Mouse (Mus musculus): ENCODE results near the gene Hipk2. TPM values are rescaled to one million over a fixed set of nuclear protein-coding genes. Genes with fewer than 3 reads are reported as not detected.
A peak's percentile ranks its signal among the peaks of the same experiment; 100 is the strongest.

Hipk2 gene
- polyA plus RNA-seq, 1 experiment from 2014 or later: 9.4 TPM

- no peak overlapping the region for H3K27ac ChIP-seq (ENCODE audit: low read length)
- no peak for ATAC-seq (replicated peaks; ENCODE audit: extremely low read depth, insufficient read depth, low FRiP score)
- H3K9ac ChIP-seq (ENCODE audit: low read length): no peak overlapping the region
- H3K4me3 ChIP-seq (ENCODE audit: low read length): no peak overlapping the region
- H3K4me1 ChIP-seq (ENCODE audit: control insufficient read depth, insufficient read depth, low read length): peaks cover 6% of the 10 kb centered on the region; the same call in 1 of the 2 replicates
- H3K4me2 ChIP-seq (ENCODE audit: low read depth, low read length): no peak overlapping the region
- WGBS: 92% methylated on average over 4 of the region's 4 CpGs
- H3K36me3 ChIP-seq (ENCODE audit: control insufficient read depth, insufficient read depth): peaks cover 9% of the 10 kb centered on the region
- no peaks in the 10 kb centered on the region for H3K27me3 ChIP-seq (ENCODE audit: control insufficient read depth, insufficient read depth, low read length)
- H3K9me3 ChIP-seq (replicated peaks; ENCODE audit: control insufficient read depth, low read length): no peaks in the 10 kb centered on the region
These were observed 52.8 kb downstream of the Hipk2 start for GRCm38 (mm10) chr6:38823164-38823563.

- no peak overlapping the region for H3K9ac ChIP-seq (ENCODE audit: low read length)
These were observed 54.3 kb downstream of the Hipk2 start for GRCm38 (mm10) chr6:38821686-38822085.

DNA sequence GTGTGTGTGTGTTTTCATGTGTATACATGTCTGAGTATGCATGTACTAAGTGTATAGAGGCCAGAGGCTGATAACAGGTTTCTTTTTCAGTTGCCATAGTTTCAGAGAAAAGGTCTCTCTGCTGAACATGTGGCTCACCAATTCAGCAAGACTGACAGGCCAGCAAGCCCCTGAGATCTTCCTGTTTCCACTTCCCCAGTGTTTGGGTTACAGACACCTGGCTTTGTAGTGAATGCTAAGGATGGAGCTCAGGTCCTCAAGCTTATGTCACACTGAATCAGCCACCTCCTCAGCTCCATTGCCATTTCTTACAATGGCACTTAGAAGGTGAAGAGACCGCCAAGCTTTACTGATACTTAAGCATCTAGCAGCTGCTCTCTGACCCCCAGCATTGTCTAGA, 55.1 kb downstream of the Hipk2 start:
- no peak for ATAC-seq (replicated peaks; ENCODE audit: extremely low read depth, insufficient read depth, low FRiP score)
- no peaks in the 10 kb centered on the region for H3K27me3 ChIP-seq (ENCODE audit: control insufficient read depth, insufficient read depth, low read length)
- H3K4me1 ChIP-seq (ENCODE audit: control insufficient read depth, insufficient read depth, low read length): peaks cover 15% of the 10 kb centered on the region
- no peak overlapping the region for H3K4me2 ChIP-seq (ENCODE audit: low read depth, low read length)
- H3K36me3 ChIP-seq (ENCODE audit: control insufficient read depth, insufficient read depth): peaks cover 16% of the 10 kb centered on the region
- H3K4me3 ChIP-seq (ENCODE audit: low read length): no peak overlapping the region
- no peak overlapping the region for H3K9ac ChIP-seq (ENCODE audit: low read length)
- no peak overlapping the region for H3K27ac ChIP-seq (ENCODE audit: low read length)
- H3K9me3 ChIP-seq (replicated peaks; ENCODE audit: control insufficient read depth, low read length): no peaks in the 10 kb centered on the region
- 91% methylated on average over 1 of the region's 1 CpGs for WGBS

More at GRCm38 (mm10) chr6:38821686-38822085, 54.3 kb downstream of the Hipk2 start:
- Histone ChIP-seq H3K4me2 (ENCODE audit: low read depth, low read length) (no peak overlapping the region), H3K36me3 (ENCODE audit: control insufficient read depth, insufficient read depth) (peaks cover 16% of the 10 kb centered on the region), H3K27ac (ENCODE audit: low read length) (no peak overlapping the region), H3K27me3 (ENCODE audit: control insufficient read depth, insufficient read depth, low read length) (no peaks in the 10 kb centered on the region), H3K4me1 (ENCODE audit: control insufficient read depth, insufficient read depth, low read length) (peaks cover 7% of the 10 kb centered on the region; the same call in 1 of the 2 replicates), H3K9me3 (replicated peaks; ENCODE audit: control insufficient read depth, low read length) (no peaks in the 10 kb centered on the region), H3K4me3 (ENCODE audit: low read length) (no peak overlapping the region)
- WGBS: 43% methylated on average over 2 of the region's 2 CpGs
- ATAC-seq (replicated peaks; ENCODE audit: extremely low read depth, insufficient read depth, low FRiP score): no peak

DNA sequence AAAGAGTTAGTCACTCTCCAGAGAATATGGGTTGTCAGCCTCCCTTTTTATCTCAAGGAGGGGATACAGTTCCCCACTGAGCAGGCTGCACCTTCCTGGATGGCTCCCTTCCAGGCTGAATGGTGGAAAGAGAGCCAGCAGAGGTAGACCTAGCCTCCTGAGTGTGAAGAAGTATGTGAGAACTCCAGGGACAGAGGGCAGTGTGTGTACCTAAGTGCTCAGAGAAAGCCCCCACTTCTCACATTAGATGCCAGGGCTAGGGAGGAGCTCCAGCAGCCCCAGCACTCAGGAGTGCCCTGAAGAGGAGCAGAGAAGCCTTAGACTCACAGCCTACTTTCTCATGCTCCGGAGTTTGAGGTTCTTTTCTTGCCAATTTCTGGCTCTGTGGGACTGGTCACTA, 59.7 kb downstream of the Hipk2 start:
- Histone ChIP-seq H3K9ac (ENCODE audit: low read length) (no peak overlapping the region), H3K9me3 (replicated peaks; ENCODE audit: control insufficient read depth, low read length) (no peaks in the 10 kb centered on the region), H3K4me3 (ENCODE audit: low read length) (no peak overlapping the region), H3K4me2 (ENCODE audit: low read depth, low read length) (no peak overlapping the region), H3K4me1 (ENCODE audit: control insufficient read depth, insufficient read depth, low read length) (peaks cover 29% of the 10 kb centered on the region), H3K36me3 (ENCODE audit: control insufficient read depth, insufficient read depth) (peaks cover 16% of the 10 kb centered on the region), H3K27ac (ENCODE audit: low read length) (0 out of 2 replicates have a peak overlapping the region, but pooled peaks have one; percentile 29), H3K27me3 (ENCODE audit: control insufficient read depth, insufficient read depth, low read length) (no peaks in the 10 kb centered on the region)
- WGBS: 82% methylated on average over 1 of the region's 1 CpGs
- no peak for ATAC-seq (replicated peaks; ENCODE audit: extremely low read depth, insufficient read depth, low FRiP score)

GRCm38 (mm10) chr6:38815582-38815981, 60.4 kb downstream of the Hipk2 start:
- Histone ChIP-seq H3K27me3 (ENCODE audit: control insufficient read depth, insufficient read depth, low read length) (no peaks in the 10 kb centered on the region), H3K36me3 (ENCODE audit: control insufficient read depth, insufficient read depth) (peaks cover 16% of the 10 kb centered on the region), H3K4me2 (ENCODE audit: low read depth, low read length) (no peak overlapping the region), H3K9me3 (replicated peaks; ENCODE audit: control insufficient read depth, low read length) (no peaks in the 10 kb centered on the region), H3K27ac (ENCODE audit: low read length) (no peak overlapping the region), H3K4me1 (ENCODE audit: control insufficient read depth, insufficient read depth, low read length) (peaks cover 34% of the 10 kb centered on the region), H3K9ac (ENCODE audit: low read length) (no peak overlapping the region), H3K4me3 (ENCODE audit: low read length) (no peak overlapping the region)
- ATAC-seq (replicated peaks; ENCODE audit: extremely low read depth, insufficient read depth, low FRiP score): no peak
- 75% methylated on average over 2 of the region's 2 CpGs for WGBS

- H3K36me3 ChIP-seq (ENCODE audit: control insufficient read depth, insufficient read depth): peaks cover 16% of the 10 kb centered on the region
- 73% methylated on average over 2 of the region's 2 CpGs for WGBS
- peaks cover 42% of the 10 kb centered on the region for H3K4me1 ChIP-seq (ENCODE audit: control insufficient read depth, insufficient read depth, low read length)
- H3K9me3 ChIP-seq (replicated peaks; ENCODE audit: control insufficient read depth, low read length): no peaks in the 10 kb centered on the region
- ATAC-seq (replicated peaks; ENCODE audit: extremely low read depth, insufficient read depth, low FRiP score): no peak
- H3K27ac ChIP-seq (ENCODE audit: low read length): no peak overlapping the region
- H3K4me3 ChIP-seq (ENCODE audit: low read length): no peak overlapping the region
- H3K4me2 ChIP-seq (ENCODE audit: low read depth, low read length): no peak overlapping the region
- no peaks in the 10 kb centered on the region for H3K27me3 ChIP-seq (ENCODE audit: control insufficient read depth, insufficient read depth, low read length)
- no peak overlapping the region for H3K9ac ChIP-seq (ENCODE audit: low read length)
These were observed 61.3 kb downstream of the Hipk2 start for GRCm38 (mm10) chr6:38814690-38815089.

DNA sequence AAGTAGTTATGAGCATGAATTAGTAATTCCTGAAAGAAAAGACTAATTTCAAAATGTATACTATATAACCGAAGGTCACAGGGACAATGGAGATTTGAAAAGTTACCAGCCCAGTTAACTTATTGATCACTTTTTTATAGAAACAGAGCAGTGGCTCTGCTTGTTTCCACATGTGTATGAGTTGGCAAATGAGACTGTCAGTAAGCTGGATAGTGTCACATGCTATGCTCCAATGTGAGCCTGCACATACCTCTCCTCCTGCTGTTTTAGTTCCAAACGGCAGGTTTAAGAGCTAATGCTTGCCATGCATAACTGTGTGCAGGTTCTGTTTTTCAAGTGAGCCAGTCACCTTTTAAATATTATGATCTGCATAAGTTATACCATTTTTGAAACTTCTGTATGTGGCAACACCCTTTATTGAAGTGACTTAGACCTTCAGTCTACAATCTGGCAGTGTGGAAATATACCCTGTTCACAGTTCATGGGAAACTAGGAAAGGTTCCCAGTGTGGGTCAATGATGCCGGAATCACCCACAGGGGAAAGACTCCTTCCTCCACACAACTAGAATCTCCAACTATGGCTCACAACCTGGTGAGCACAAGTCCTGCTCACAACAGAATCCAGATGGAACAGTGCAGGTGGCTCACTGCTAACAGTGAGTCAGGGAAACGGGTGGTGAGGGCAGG, 64.4 kb downstream of the Hipk2 start:
- no peak overlapping the region for H3K4me3 ChIP-seq (ENCODE audit: low read length)
- H3K9me3 ChIP-seq (replicated peaks; ENCODE audit: control insufficient read depth, low read length): no peaks in the 10 kb centered on the region
- H3K27me3 ChIP-seq (ENCODE audit: control insufficient read depth, insufficient read depth, low read length): no peaks in the 10 kb centered on the region
- H3K27ac ChIP-seq (ENCODE audit: low read length): no peak overlapping the region
- H3K4me2 ChIP-seq (ENCODE audit: low read depth, low read length): no peak overlapping the region
- WGBS: 74% methylated on average over 4 of the region's 4 CpGs
- H3K4me1 ChIP-seq (ENCODE audit: control insufficient read depth, insufficient read depth, low read length): peaks cover 62% of the 10 kb centered on the region
- ATAC-seq (replicated peaks; ENCODE audit: extremely low read depth, insufficient read depth, low FRiP score): no peak
- H3K36me3 ChIP-seq (ENCODE audit: control insufficient read depth, insufficient read depth): no peaks in the 10 kb centered on the region
- no peak overlapping the region; the same call in 1 of the 2 replicates for H3K9ac ChIP-seq (ENCODE audit: low read length)

- no peaks in the 10 kb centered on the region for H3K9me3 ChIP-seq (replicated peaks; ENCODE audit: control insufficient read depth, low read length)
- H3K4me3 ChIP-seq (ENCODE audit: low read length): no peak overlapping the region
- no peaks in the 10 kb centered on the region for H3K27me3 ChIP-seq (ENCODE audit: control insufficient read depth, insufficient read depth, low read length)
- H3K4me1 ChIP-seq (ENCODE audit: control insufficient read depth, insufficient read depth, low read length): peaks cover 54% of the 10 kb centered on the region
- 18% methylated on average over 2 of the region's 2 CpGs for WGBS
- no peak for ATAC-seq (replicated peaks; ENCODE audit: extremely low read depth, insufficient read depth, low FRiP score)
- no peaks in the 10 kb centered on the region for H3K36me3 ChIP-seq (ENCODE audit: control insufficient read depth, insufficient read depth)
- H3K9ac ChIP-seq (ENCODE audit: low read length): peak overlapping the region; percentile 16; the same call in 1 of the 2 replicates
- peak overlapping the region; percentile 57 for H3K27ac ChIP-seq (ENCODE audit: low read length)
- H3K4me2 ChIP-seq (ENCODE audit: low read depth, low read length): peak overlapping the region; percentile 10
These were observed 65.9 kb downstream of the Hipk2 start for GRCm38 (mm10) chr6:38810121-38810475.

DNA sequence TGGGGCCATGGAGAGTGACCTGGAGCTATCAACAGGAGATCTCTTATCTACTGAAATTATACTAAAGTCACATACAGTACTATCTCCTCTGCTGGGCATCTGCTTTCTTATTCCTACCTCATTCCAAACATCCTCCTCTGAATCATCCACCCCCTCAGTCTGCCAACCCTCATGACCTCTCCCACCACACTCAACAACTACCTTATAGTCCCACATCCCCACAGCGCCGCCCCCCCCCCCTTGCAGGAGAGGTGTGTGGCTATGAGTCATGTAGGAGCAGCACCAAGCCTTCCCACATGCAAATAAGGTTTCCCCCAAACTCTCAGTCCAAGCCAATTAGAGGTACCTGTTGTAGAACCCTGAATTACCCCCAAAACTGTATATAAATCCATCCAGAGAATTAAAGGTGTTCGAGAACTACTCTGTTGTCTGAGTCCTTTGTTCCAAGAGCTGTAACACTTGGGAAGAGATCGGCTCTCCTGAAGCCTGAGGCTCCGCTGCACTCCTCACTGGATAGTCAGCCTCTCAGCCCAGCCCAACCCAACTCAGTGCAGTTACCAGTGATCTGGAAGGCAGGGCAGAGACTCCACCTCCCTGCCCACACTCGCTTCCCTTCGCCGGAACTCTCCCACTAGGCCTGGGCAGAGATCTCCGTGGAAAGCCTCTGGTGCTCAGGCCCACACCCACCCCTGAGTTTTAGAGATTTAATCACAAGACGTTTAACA, 66.4 kb downstream of the Hipk2 start:
- Histone ChIP-seq H3K4me2 (ENCODE audit: low read depth, low read length) (peak overlapping the region; percentile 10), H3K36me3 (ENCODE audit: control insufficient read depth, insufficient read depth) (no peaks in the 10 kb centered on the region), H3K27me3 (ENCODE audit: control insufficient read depth, insufficient read depth, low read length) (no peaks in the 10 kb centered on the region), H3K9me3 (replicated peaks; ENCODE audit: control insufficient read depth, low read length) (no peaks in the 10 kb centered on the region), H3K4me3 (ENCODE audit: low read length) (no peak overlapping the region), H3K4me1 (ENCODE audit: control insufficient read depth, insufficient read depth, low read length) (peaks cover 49% of the 10 kb centered on the region), H3K27ac (ENCODE audit: low read length) (peak overlapping the region; percentile 57), H3K9ac (ENCODE audit: low read length) (peak overlapping the region; percentile 16; the same call in 1 of the 2 replicates)
- 34% methylated on average over 10 of the region's 10 CpGs for WGBS
- peak; percentile 58 for ATAC-seq (replicated peaks; ENCODE audit: extremely low read depth, insufficient read depth, low FRiP score)
